Mouse (Mus musculus): Measurements from ENCODE around the gene Sptlc2.
"Not testable (repeated sequence)": the region's sequence is repeated elsewhere in the genome, so short reads cannot be mapped to it uniquely, and the experiment has no call there.

Sptlc2 gene

GRCm38 (mm10) chr12:87331053-87331456 is 57.1 kb downstream of the Sptlc2 start:
- DNase-seq (ENCODE audit: low read depth): no peak

GRCm38 (mm10) chr12:87330213-87330612 is 57.9 kb downstream of the Sptlc2 start:
- DNase-seq (ENCODE audit: low read depth): no peak

DNA sequence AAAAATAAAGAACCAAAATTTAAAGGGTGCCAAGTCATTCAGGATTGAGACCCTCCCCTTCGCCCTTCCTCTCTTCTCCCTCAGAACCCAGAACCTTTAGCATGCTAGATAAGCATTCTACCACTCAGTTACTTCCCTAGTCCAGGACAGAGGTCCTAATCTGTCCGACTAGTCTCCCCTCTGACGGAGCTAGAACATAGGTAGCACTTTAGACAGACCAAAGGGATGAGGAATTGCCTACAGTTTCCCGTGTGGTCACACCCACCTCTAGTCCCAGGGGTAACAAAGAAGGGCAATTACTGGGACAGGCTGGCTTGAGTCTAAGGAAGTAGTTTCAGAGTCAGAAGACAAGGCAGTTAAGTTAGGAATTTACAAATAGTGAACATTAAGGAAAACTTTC is 60.1 kb downstream of the Sptlc2 start:
- no peak for DNase-seq (ENCODE audit: low read depth)

DNA sequence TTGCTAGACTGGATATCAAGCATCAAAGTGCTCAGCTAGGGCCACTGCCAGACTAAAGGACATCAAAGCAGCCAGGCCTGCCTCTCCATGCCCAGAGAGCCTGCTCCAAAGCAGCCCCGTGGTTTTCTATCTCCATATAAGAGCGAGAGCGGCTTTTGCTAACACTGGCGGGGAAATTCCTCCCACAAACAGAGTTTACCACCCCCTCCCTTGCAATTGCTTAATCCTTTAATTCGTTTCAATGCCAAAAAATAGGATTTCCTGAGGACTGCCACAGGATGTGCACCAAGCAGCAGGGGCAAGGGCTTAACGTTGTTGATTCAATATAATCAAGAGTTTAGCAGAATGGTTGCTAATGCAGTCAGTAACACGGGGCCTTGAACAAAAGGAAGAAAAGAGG is 60.5 kb downstream of the Sptlc2 start:
- DNase-seq (ENCODE audit: low read depth): no peak

- no peak for DNase-seq (ENCODE audit: low read depth)
These were observed 62.7 kb downstream of the Sptlc2 start for GRCm38 (mm10) chr12:87325452-87325851.

- no peak for DNase-seq (ENCODE audit: low read depth)
These were observed 68.9 kb downstream of the Sptlc2 start for GRCm38 (mm10) chr12:87319229-87319628.

GRCm38 (mm10) chr12:87317951-87318350 is 70.2 kb downstream of the Sptlc2 start:
- no peak for DNase-seq (ENCODE audit: low read depth)

GRCm38 (mm10) chr12:87313098-87313497 is 75.1 kb downstream of the Sptlc2 start:
- DNase-seq (ENCODE audit: low read depth): no peak

DNA sequence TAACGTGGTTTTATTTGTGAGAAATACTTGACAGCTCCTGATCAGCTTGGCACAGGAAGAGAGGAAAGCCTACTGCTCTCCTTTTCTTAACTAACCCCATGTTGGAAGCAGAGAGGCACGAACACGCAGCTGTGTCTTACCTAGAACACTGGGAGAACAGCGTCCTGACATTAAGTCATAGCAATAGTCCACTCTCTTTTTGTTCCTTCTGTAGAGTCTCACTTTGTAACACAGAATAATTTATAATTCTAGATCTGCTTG is 81.6 kb downstream of the Sptlc2 start:
- not testable (repeated sequence) for DNase-seq (ENCODE audit: low read depth)

DNA sequence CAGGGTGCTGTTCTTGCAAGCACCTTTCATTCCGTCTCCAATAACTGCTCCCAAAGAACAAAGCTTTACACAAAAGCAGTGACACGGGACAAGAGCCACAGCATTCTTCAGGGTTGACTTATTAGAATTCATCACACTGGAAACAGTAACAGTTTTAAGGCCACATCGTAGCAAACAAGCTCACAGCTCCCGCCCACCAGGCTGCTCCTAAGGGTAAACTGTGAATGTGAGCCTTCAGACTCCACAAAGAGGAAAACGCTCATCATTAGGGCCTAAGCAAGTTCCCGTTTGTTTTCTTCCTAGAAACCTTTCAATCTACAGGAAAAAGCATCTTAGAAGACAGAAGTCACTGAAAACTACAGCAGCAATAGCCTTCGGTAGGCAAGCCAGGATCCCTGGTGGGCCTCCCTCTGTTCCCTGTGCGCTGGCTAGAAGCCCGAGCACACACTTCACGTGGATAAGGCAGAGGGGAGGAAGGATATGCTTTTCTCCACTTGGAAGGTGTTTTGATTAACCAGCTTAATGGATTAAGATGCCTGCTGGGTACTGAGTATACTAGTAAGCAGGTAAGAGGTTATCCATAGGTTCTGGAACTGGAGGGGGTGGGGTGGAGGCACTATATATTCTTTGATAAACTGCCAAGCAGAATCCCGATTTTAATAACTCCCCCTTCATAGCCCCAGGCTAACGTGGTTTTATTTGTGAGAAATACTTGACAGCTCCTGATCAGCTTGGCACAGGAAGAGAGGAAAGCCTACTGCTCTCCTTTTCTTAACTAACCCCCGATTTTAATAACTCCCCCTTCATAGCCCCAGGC is 82.2 kb downstream of the Sptlc2 start:
- DNase-seq (ENCODE audit: low read depth): no peak

GRCm38 (mm10) chr12:87301189-87301588 is 87.0 kb downstream of the Sptlc2 start:
- no peak for DNase-seq (ENCODE audit: low read depth)

GRCm38 (mm10) chr12:87300441-87300690 is 87.8 kb downstream of the Sptlc2 start:
- no peak for DNase-seq (ENCODE audit: low read depth)

DNA sequence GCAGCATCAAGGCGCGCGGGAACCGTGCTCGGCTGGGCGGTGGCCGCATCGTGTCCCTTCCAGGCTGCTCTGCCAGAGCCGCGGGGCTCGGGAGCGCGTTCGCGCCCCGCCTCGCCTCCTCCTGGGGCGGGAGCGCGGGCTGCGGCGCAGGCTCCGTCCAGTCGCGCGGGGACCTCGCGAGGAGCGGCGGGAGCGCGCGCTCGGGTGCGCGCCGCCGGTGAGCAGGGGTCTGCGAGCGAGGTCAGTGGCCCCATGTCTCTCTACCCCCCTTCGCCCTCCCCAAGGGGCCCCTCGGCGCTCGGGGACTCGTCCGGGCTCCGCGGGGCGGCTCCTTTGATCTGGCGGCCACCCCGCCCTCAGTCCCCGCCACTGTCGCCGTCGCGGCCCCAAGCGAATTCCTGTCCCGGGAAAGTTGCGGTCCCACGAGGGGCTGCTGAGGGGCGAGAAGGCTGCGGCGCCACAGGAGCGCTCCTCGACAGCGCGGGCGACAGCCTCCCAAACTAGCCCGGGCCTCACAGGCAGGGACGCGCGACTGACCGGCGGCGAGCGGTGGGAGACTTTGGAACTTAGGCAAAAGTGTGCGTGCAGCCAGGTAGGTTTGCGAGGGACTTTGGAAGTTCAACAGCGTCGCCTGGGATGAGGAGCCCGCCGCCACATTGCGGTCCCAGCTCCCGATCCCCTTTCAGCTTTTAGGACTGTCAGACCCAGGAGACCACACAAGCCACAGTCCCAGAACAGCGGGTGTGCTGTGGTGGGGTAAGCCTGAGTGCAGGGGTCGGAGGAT is 88.3 kb downstream of the Sptlc2 start, which contains the start of gene Ism2:
Gene Ism2 (minus strand): TSS at position 49 of the 784 bp plus-strand sequence.
- no peak for DNase-seq (ENCODE audit: low read depth)

DNA sequence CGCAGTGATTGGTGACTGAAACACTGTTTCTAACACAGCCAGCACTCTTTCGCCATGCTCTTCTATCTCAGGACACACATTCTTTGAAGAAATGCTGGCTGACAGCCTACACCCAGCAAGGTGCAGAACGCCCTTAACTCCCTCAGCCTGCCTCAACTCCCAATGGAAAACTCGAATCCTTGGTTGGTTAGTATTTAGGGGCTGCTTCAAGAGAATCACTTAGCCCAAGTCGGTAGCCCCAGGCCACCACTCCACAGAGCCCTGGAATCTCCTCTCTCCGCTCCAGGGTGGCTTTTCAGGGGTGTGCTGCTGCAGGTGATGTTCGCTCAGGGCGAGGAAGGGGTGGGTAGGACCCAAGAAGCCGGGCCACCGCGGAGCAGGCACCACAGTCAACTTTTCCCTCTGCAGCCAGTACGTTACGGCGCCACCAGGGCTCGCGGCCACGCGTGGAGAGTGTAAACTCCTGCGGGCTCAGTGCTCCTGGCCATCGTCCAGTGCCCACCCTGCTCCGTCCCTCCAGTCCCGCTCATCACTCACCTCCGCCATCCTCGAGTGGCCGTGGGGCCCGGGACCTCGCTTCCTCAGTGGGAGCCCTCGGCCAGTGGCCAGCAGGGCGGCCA is 89.0 kb downstream of the Sptlc2 start:
- no peak for DNase-seq (ENCODE audit: low read depth)

GRCm38 (mm10) chr12:87293934-87294333 is 94.2 kb downstream of the Sptlc2 start:
- DNase-seq (ENCODE audit: low read depth): no peak

- DNase-seq (ENCODE audit: low read depth): no peak
These were observed 99.1 kb downstream of the Sptlc2 start for GRCm38 (mm10) chr12:87289100-87289499.

GRCm38 (mm10) chr12:87284726-87285125 is 103.4 kb downstream of the Sptlc2 start:
- DNase-seq (ENCODE audit: low read depth): no peak

GRCm38 (mm10) chr12:87284268-87284667 is 103.9 kb downstream of the Sptlc2 start:
- no peak for DNase-seq (ENCODE audit: low read depth)

GRCm38 (mm10) chr12:87283706-87284105 is 104.4 kb downstream of the Sptlc2 start:
- no peak for DNase-seq (ENCODE audit: low read depth)

DNA sequence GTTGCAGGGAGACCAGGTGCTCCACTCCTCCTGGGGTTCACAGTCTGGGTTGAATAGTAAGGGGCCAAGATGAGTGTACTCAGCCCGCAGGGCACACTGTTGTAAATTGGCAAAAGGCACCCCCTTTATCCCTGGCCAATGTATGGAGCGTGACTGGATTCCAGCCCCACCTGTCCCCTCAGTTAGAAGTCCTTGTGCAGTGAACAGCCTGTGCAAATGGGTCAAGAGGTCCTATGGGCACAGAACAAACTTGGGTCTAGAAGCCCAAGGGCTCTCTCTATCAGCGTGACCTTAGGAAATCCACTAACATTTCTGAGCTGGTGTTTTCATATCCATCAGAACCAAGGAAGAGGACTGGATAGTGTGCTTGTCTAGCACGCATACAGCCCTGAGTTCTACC is 105.4 kb downstream of the Sptlc2 start:
- DNase-seq (ENCODE audit: low read depth): no peak

DNA sequence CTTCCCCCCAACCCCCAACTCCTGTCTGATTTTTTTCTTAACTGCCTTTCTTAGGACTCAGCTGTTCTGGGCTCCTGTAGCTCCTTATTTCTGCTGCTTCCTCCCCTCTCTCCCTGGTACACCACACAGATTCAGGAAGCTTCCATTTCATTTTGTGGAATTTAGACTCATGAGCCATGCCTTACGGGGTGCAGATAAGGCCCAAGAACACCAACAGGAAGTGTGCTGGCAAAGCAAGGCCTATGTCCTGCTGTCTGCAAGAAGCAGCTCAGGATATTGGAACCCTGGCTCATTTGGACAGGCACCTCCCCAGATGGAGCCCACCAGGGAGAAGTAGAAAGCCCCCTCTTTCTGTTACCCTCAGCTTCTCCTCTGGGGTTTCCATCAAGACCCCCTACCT is 106.4 kb downstream of the Sptlc2 start:
- no peak for DNase-seq (ENCODE audit: low read depth)

DNA sequence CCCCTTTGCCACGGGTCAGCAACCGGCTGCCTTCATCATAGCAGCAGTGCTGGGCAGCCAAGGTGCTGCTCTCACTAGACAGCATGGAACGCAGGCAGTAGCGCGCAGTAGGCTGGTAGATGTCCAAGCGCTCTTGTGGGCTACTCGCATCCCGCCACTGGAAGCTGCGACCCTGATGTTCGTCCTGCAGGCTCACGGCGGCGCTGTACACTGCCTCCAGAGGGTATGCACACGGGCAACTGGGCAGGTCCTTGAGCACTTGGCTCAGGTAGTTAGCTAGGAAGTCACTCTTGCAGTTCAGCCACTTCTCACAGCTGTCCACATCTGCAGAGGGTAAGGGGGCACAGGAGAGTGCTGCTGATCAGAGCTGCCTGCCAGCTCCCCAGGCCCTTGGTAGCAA is 108.3 kb downstream of the Sptlc2 start:
- DNase-seq (ENCODE audit: low read depth): no peak

DNA sequence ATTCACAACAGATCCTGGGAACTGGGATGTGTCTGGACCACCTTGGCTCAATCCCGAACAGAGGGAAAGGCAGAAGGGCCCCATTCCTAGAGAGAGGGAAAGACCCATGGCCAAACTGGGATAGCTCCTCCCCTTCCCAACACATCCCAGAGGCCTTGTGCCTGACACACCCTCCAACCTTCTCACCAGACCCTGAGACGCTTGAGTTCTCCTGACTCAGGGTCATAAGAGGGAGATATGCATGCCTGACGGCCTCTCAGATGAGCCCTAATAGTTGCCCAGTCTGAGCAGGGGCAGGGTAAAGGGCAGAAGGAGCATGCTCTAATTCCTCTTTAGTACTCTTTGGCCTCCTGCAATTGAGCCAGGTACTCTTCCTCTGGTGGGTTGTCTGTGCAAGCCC is 108.8 kb downstream of the Sptlc2 start:
- no peak for DNase-seq (ENCODE audit: low read depth)
